Mouse (Mus musculus): ENCODE data around the gene Lta. TPM values are rescaled to one million over a fixed set of nuclear protein-coding genes. Genes with fewer than 3 reads are reported as not detected.

Lta gene
- total RNA-seq (2014; rRNA removed) (0.38 TPM in 1 of 2 replicates, not detected in the other), polyA plus RNA-seq (2015; fragmentation: Nextera tagmentation; extraction: Ambion mirVana) (0.50 and 0.80 TPM in 2 replicates)

DNA sequence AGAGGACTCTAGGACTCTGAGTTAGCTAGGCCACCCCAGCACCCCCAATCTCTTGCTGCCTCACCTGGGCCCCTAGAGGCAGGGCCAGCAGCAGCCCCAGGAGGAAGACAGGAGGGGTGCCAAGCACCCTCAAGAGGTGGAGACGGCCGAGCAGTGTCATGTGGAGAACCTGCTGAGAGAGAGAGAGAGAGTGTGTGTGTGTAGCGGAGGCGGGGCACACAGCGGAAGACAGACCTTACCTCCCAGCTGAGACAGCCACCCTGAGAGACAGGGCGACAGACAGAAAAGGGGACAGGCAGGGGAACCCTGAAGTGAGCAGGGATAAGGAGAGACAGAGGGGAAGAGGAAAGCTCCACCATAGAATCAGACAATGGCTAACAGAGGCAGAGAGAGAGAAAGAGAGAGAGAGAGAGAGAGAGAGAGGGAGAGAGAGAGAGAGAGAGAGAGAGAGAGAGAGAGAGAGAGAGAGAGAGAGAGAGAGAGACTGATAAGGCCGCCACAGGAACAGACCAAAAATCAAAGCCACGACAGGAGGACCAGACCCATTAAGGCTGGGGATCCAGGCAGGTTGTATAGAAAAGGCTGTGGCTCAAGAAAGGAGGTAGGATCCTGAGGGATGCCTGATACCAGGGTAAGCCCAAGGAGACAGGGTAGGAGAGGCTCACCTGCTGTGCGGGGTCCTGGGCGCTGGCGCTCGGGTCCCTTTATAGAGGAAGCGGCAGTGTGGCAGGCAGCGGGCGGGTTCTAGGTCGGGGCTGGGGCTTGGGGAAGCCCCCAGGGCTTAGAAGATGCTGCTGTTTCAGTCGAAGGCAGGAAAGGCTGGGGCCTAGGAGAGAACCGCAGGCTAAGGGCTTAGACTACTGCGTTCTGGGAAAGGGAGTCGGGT lies at the start of gene Lta:
Gene Lta, minus strand, starts transcription at position 858 of the 886 bp plus-strand sequence.
- Histone ChIP-seq H3K9ac (no peak within 1 kb of the TSS), H3K36me3 (ENCODE audit: insufficient read depth) (no peaks in the 10 kb centered on the region), H3K27ac (ENCODE audit: low read depth, low read length) (no peak within 1 kb of the TSS), H3K4me1 (ENCODE audit: insufficient read depth) (no peaks in the 10 kb centered on the region), H3K27me3 (ENCODE audit: insufficient read depth, low read length) (no peaks in the 10 kb centered on the region), H3K4me2 (ENCODE audit: low read depth) (no peak within 1 kb of the TSS), H3K9me3 (ENCODE audit: low read length) (no peaks in the 10 kb centered on the region), H3K4me3 (ENCODE audit: low read depth, low read length) (no peak within 1 kb of the TSS)
- DNase-seq (no peak), ATAC-seq (no peak)
- no peak for TF ChIP-seq CTCF (IDR thresholded peaks at IDR 0.05; ENCODE audit: low read depth)
- 33% methylated on average over 20 of the region's 20 CpGs for WGBS

DNA sequence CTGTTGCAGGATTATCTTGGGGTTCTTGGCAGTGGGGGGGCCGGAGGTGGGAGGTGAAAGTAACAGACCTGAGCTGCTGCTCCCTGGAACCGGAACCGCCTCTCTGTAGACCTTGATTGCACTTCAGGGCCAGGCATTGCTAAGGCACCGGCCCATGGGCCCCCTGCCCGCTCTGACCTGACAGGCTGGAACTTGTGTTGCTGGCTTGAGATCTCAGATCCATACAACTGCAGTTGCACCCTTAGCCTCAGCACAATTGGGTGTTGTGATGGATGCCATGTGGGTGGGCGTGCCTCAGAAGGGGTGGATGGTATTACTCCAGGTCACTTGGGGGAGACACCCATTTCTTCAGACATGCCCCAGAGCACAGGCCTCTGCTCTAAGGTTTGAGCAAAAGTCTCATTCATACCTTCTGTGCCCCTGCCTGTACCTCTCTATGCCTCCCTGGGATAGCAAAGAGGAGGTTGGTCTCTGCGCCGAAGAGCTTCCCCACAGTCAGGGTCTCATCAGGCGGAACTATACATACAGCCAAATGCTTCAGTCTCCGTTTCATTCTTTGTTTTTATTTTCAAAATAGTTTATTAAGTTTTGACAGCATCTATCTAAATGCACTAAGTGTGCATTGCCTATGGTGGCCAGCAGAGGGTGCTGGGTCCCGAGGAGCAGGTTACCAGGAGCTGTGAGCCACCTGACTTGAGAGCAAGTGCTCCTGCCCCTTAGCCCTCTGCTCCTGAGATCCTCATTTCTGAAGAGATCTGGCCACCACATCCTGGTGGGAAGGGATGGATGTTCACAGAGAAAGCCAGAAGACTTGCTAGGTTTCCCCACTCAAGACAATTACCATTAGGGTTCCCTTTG lies 49.3 kb upstream of the Lta start:
- H3K27me3 ChIP-seq (ENCODE audit: insufficient read depth, low read length), result no peaks in the 10 kb centered on the region
- no peak overlapping the region for H3K27ac ChIP-seq (ENCODE audit: low read depth, low read length)
- H3K9ac ChIP-seq, result no peak overlapping the region
- H3K4me1 ChIP-seq (ENCODE audit: insufficient read depth), result no peaks in the 10 kb centered on the region
- no peak overlapping the region for H3K4me3 ChIP-seq (ENCODE audit: low read depth, low read length)
- H3K9me3 ChIP-seq (ENCODE audit: low read length), result no peaks in the 10 kb centered on the region
- WGBS, result 50% methylated on average over 11 of the region's 11 CpGs
- DNase-seq (peak; percentile 54), ATAC-seq (peak; percentile 40)
- no peak overlapping the region for H3K4me2 ChIP-seq (ENCODE audit: low read depth)
- peaks cover 48% of the 10 kb centered on the region for H3K36me3 ChIP-seq (ENCODE audit: insufficient read depth)
- peak; percentile 74 for TF ChIP-seq CTCF (IDR thresholded peaks at IDR 0.05; ENCODE audit: low read depth)

DNA sequence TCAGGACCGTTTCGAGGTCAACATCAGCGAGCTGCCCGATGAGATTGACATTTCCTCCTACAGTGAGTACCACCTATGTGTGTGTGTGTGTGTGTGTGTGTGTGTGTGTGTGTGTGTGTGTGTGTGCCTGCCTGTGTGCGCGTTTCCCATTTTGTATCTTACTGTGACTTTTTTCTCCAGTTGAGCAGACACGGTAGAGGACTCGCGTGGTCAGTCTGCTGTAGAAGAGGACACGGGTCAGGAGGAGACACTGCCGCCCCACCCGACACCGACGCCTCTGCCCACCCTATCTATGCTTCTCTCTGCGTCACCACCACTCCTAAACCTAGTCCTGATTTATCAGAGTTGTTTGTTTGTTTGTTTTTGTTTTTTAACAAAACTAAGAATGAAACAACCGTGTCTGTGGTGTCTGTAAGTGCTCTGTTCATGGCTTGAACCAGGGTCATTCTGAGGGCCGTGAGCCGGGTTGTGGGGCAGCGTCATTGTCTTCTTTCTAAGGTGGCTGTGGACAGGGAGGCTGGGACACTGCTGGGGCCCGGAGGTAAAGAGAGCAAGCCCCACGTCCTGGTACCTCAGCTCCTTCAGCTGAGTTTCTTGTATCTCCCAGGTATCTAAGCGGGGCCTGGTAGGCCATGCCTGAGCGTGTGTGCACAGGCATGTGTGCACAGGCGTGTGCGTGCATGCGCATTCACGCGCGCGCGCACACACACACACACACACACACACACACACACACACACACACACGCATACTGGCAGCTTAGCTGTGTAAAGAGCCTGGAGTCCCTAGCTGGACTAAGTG lies 48.3 kb upstream of the Lta start:
- Histone ChIP-seq H3K4me1 (ENCODE audit: insufficient read depth) (no peaks in the 10 kb centered on the region), H3K9me3 (ENCODE audit: low read length) (no peaks in the 10 kb centered on the region), H3K27me3 (ENCODE audit: insufficient read depth, low read length) (no peaks in the 10 kb centered on the region), H3K9ac (no peak overlapping the region), H3K4me2 (ENCODE audit: low read depth) (no peak overlapping the region), H3K4me3 (ENCODE audit: low read depth, low read length) (no peak overlapping the region), H3K36me3 (ENCODE audit: insufficient read depth) (peaks cover 58% of the 10 kb centered on the region), H3K27ac (ENCODE audit: low read depth, low read length) (no peak overlapping the region)
- WGBS, result 84% methylated on average over 32 of the region's 32 CpGs
- ATAC-seq (no peak), DNase-seq (no peak)
- TF ChIP-seq CTCF (IDR thresholded peaks at IDR 0.05; ENCODE audit: low read depth), result no peak

DNA sequence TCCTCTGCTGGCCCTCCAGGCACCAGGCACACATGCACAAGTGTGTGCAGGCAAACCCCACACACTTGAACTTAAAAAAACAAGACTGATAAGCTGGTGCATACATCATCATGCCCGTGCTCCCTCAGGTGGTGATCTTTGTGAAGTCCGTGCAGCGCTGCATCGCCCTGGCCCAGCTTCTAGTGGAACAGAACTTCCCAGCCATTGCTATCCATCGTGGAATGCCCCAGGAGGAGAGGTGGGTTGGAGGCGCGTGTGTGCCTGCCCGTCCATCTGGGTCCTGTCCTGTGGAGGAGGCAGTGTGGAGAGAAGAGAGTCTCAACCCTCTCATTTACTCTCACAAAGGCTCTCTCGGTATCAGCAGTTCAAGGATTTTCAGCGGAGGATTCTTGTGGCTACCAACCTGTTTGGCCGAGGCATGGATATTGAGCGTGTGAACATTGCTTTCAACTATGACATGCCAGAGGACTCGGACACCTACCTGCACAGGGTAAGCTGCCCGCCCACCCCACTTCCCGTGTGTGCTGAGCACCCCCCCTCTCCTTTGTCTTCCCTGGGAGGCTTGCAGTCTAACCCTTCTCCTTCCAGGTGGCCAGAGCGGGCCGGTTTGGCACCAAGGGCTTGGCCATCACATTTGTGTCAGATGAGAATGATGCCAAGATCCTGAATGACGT lies 47.6 kb upstream of the Lta start:
- no peak overlapping the region for H3K9ac ChIP-seq
- no peak overlapping the region for H3K4me2 ChIP-seq (ENCODE audit: low read depth)
- H3K36me3 ChIP-seq (ENCODE audit: insufficient read depth), result peaks cover 65% of the 10 kb centered on the region
- TF ChIP-seq CTCF (IDR thresholded peaks at IDR 0.05; ENCODE audit: low read depth), result no peak
- ATAC-seq (no peak), DNase-seq (no peak)
- no peaks in the 10 kb centered on the region for H3K9me3 ChIP-seq (ENCODE audit: low read length)
- 78% methylated on average over 18 of the region's 18 CpGs for WGBS
- no peak overlapping the region for H3K27ac ChIP-seq (ENCODE audit: low read depth, low read length)
- no peak overlapping the region for H3K4me3 ChIP-seq (ENCODE audit: low read depth, low read length)
- no peaks in the 10 kb centered on the region for H3K4me1 ChIP-seq (ENCODE audit: insufficient read depth)
- H3K27me3 ChIP-seq (ENCODE audit: insufficient read depth, low read length), result no peaks in the 10 kb centered on the region

DNA sequence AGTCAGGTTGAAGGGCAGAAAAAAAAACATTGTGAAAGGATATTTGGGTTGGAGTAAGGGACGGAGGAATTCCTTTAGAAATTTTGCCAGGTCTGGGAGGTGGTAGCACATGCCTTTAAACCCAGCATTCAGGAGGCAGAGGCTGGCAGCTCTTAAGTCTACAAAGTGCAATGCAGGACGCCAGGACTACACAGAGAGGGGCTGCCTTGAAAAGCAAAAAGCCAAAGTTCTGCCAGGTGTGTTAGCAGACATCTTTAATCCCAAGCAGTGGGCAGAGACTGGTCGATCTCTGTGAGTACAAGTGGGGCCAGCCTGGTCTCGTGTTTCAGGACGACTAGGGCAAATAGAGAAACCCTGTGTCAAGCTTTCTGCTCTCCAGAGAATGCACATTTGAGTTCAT lies 46.8 kb upstream of the Lta start:
- H3K4me2 ChIP-seq (ENCODE audit: low read depth), result no peak overlapping the region
- H3K9me3 ChIP-seq (ENCODE audit: low read length), result no peaks in the 10 kb centered on the region
- no peaks in the 10 kb centered on the region for H3K4me1 ChIP-seq (ENCODE audit: insufficient read depth)
- no peak overlapping the region for H3K27ac ChIP-seq (ENCODE audit: low read depth, low read length)
- ATAC-seq (no peak), DNase-seq (no peak)
- peaks cover 73% of the 10 kb centered on the region for H3K36me3 ChIP-seq (ENCODE audit: insufficient read depth)
- TF ChIP-seq CTCF (IDR thresholded peaks at IDR 0.05; ENCODE audit: low read depth), result no peak
- H3K4me3 ChIP-seq (ENCODE audit: low read depth, low read length), result no peak overlapping the region
- H3K9ac ChIP-seq, result no peak overlapping the region
- no peaks in the 10 kb centered on the region for H3K27me3 ChIP-seq (ENCODE audit: insufficient read depth, low read length)
- WGBS, result 79% methylated on average over 5 of the region's 5 CpGs

DNA sequence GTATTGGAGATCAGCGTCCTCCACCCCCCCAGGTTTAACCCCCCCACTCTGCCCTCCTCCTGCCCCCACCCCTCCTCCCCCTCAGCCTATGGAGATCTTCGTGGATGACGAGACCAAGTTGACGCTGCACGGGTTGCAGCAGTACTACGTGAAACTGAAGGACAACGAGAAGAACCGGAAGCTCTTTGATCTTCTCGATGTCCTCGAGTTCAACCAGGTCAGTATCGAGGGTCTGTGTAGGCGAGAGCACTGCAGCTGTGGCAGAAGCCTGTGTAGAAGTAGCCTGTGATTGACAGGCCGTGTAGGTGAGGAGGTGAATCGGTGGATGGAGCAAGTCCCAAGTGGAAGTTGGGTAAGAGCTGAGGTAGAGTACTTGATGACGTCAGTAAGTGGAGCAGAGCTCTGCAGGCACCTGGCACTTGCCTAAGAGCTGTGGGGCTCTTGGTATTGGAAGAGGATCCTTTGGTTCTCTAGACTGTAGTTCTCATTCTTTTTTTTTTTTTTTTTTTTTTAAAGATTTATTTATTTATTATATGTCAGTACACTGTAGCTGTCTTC lies 46.1 kb upstream of the Lta start:
- Histone ChIP-seq H3K4me2 (ENCODE audit: low read depth) (no peak overlapping the region), H3K4me3 (ENCODE audit: low read depth, low read length) (no peak overlapping the region), H3K36me3 (ENCODE audit: insufficient read depth) (peaks cover 80% of the 10 kb centered on the region), H3K4me1 (ENCODE audit: insufficient read depth) (no peaks in the 10 kb centered on the region), H3K27me3 (ENCODE audit: insufficient read depth, low read length) (no peaks in the 10 kb centered on the region), H3K9me3 (ENCODE audit: low read length) (no peaks in the 10 kb centered on the region), H3K27ac (ENCODE audit: low read depth, low read length) (no peak overlapping the region), H3K9ac (no peak overlapping the region)
- no peak for DNase-seq
- TF ChIP-seq CTCF (IDR thresholded peaks at IDR 0.05; ENCODE audit: low read depth), result no peak
- WGBS, result 84% methylated on average over 15 of the region's 15 CpGs
- no peak for ATAC-seq

All from forebrain, postnatal 0 days (tissue).